Mouse (Mus musculus): ENCODE data around the gene Rora. TPM values are rescaled to one million over a fixed set of nuclear protein-coding genes. Genes with fewer than 3 reads are reported as not detected.

Gene Rora
- total RNA-seq, 1 experiment from 2014 or later: 3.4 TPM

GRCm38 (mm10) chr9:69404671-69405070 is 751.1 kb downstream of the Rora start:
- no peak for ATAC-seq (replicated peaks; ENCODE audit: insufficient number of reproducible peaks, low FRiP score, low TSS enrichment, poor library complexity, severe bottlenecking)

DNA sequence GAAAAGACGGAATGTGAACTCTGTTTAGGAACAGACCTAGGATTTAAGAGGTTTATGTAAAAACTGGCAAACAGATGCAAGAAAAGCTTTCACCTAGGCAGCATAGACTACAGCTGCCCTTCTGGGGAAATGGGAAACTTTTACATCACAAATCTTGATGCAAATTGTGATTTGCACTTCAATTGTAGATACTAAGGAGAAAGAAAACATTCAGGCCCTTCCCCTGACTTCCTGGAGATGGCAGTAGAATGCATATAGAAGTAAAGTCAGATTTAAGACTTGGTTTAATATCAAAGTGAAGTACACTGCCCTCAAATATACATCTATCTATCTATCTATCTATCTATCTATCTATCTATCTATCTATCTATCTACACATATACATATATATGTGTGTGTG is 765.9 kb downstream of the Rora start:
- no peak for ATAC-seq (replicated peaks; ENCODE audit: insufficient number of reproducible peaks, low FRiP score, low TSS enrichment, poor library complexity, severe bottlenecking)

- ATAC-seq (replicated peaks; ENCODE audit: insufficient number of reproducible peaks, low FRiP score, low TSS enrichment, poor library complexity, severe bottlenecking): no peak
Measured at GRCm38 (mm10) chr9:69430531-69430930, 776.9 kb downstream of the Rora start.

GRCm38 (mm10) chr9:69431863-69432555 is 778.4 kb downstream of the Rora start:
- no peak for ATAC-seq (replicated peaks; ENCODE audit: insufficient number of reproducible peaks, low FRiP score, low TSS enrichment, poor library complexity, severe bottlenecking)

DNA sequence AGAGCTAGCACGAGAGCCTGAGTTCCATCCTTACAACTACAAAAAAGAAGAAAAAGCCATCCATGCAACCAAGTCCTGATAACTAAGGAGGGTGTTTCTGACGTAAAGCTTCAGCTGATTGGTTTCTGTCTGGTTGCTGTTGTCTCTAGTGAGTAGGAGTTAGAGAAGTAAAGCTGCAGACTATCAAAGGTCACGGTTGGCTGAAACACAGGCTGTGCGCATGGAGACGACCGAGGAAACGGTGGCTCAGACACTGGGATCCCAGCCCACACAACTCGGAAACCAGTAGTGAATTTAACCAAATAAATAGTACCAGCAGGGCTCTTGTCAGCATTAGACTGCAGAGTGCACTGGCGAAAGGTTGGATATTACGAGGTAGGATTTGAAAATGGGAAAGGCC is 781.6 kb downstream of the Rora start:
- no peak for ATAC-seq (replicated peaks; ENCODE audit: insufficient number of reproducible peaks, low FRiP score, low TSS enrichment, poor library complexity, severe bottlenecking)

DNA sequence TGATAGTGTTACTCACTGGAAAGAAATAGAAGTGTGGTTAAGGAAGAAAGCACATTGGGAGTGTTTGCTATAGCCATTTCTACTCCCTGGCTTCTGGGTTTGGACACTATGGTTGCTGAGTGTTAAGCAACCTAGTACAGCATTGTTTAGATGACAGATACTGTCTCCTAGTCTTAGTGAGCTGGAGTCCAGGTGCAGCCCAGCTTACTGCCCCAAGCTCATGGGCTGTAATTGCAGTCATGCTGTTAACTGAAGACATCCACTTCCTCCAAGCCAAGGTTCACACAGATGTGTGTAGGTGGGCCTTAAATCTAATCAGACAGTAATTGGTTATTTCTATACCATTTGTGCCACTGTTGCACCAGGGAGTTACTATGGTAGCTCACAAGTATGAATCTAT is 782.1 kb downstream of the Rora start:
- no peak for ATAC-seq (replicated peaks; ENCODE audit: insufficient number of reproducible peaks, low FRiP score, low TSS enrichment, poor library complexity, severe bottlenecking)

All from monocyte, adult 5-6 weeks (primary cell).